Mouse (Mus musculus) midbrain, postnatal 0 days (tissue): ENCODE data around the gene Plscr3. TPM values are rescaled to one million over a fixed set of nuclear protein-coding genes. Genes with fewer than 3 reads are reported as not detected.

Source experiments
- ATAC-seq: fragments of 200-750 bp; cut with Nextera tagmentation; 2 replicates; pipeline ENCODE4 v1.8.0; 2017; ENCODE audit warnings: moderate number of reproducible peaks, mild to moderate bottlenecking, moderate TSS enrichment, moderate library complexity; ENCODE audit not compliant: low FRiP score
- DNase-seq: peaks from one replicate; pipeline ENCODE4 v3.0.0-alpha.2; 2015; ENCODE audit warnings: low spot score
- H3K27ac ChIP-seq: fragments of 300-500 bp; sonication (generic); 2 replicates; pipeline ENCODE4 v1.5.1; 2014; ENCODE audit warnings: low read depth, mild to moderate bottlenecking, low read length, mixed read lengths
- H3K27me3 ChIP-seq: fragments of 300-500 bp; sonication (generic); 2 replicates; pipeline ENCODE4 v1.6.1; 2014; ENCODE audit warnings: low read length, control low read depth, mixed read lengths; ENCODE audit not compliant: insufficient read depth
- H3K36me3 ChIP-seq: fragments of 300-500 bp; sonication (generic); 2 replicates; pipeline ENCODE4 v1.6.1; 2014; ENCODE audit warnings: low read length, control low read depth, mixed read lengths; ENCODE audit not compliant: insufficient read depth
- H3K4me1 ChIP-seq: fragments of 300-500 bp; sonication (generic); 2 replicates; pipeline ENCODE4 v1.6.1; 2014; ENCODE audit warnings: mild to moderate bottlenecking, control low read depth, antibody characterized with exemption, low read length, mixed read lengths; ENCODE audit not compliant: insufficient read depth
- H3K4me2 ChIP-seq: fragments of 300-500 bp; sonication (generic); 2 replicates; pipeline ENCODE4 v1.6.1; 2014; ENCODE audit warnings: low read depth, mild to moderate bottlenecking, low read length, mixed read lengths; ENCODE audit not compliant: poor library complexity, severe bottlenecking
- H3K4me3 ChIP-seq: fragments of 300-500 bp; sonication (generic); 2 replicates; pipeline ENCODE4 v1.5.1; 2014; ENCODE audit warnings: low read depth, mild to moderate bottlenecking, low read length, moderate library complexity
- H3K9ac ChIP-seq: fragments of 300-500 bp; sonication (generic); replicated peaks from 2 replicates; pipeline ENCODE4 v1.6.1; 2014; ENCODE audit warnings: mild to moderate bottlenecking, low read length, moderate library complexity, mixed read lengths; ENCODE audit not compliant: poor library complexity, severe bottlenecking
- H3K9me3 ChIP-seq: fragments of 300-500 bp; sonication (generic); 2 replicates; pipeline ENCODE4 v1.6.1; 2016; ENCODE audit warnings: low read length, control low read depth
- CTCF ChIP-seq: IDR thresholded peaks from 2 replicates; pipeline ENCODE4 v1.5.1; 2016; ENCODE audit warnings: antibody characterized with exemption, mild to moderate bottlenecking
- WGBS: fragments of 180-500 bp; shearing (Covaris S2); extraction: QIAGEN DNeasy Blood & Tissue Kit; methylation state at CpG from one replicate; pipeline ENCODE4 v1.1.7; 2014; 5-methylcytosine and 5-hydroxymethylcytosine counted together
- polyA plus RNA-seq: library from polyadenylated mRNA; unstranded; fragments of >200 nt; fragmentation: Nextera tagmentation; extraction: Ambion mirVana; gene quantifications from 2 replicates; pipeline ENCODE4 v1.2.1, GENCODE M21; 2015
- total RNA-seq: library from RNA; depleted of rRNA; stranded (reverse); fragments of >200 nt; gene quantifications from 2 replicates; pipeline ENCODE4 v1.2.3, GENCODE M21; 2014

The Plscr3 gene
- total and polyA plus RNA-seq, 2 experiments from 2014 or later = 24.1 to 33.5 TPM

DNA sequence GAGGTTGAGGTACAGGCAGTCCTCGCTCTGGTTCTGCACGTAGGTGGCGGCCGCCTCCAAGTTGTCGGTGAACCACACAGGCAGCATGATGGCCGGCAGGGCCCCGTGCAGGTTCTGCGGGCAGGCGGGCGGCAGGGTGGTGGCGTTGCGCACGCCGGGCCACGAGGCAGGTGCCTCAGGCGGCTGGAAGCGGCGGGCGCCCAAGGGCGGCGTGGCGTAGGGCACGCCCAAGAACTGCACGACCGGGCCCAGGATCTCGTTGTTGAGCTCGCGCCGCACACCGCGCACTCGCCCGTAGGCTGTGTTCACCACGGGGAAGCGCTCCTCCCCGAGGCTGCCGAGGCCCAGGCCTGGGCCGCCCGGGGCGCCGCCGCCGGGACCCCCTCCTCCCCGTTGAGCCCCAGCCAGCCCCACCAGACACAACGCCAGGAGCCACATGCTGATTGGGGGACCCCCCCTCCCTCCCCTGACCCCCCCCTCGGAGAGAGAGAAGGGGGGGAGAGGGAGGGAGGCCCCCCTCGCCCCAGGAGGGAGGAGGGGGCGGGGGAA is 12.1 kb upstream of the Plscr3 start:
- H3K27ac ChIP-seq = 0 out of 2 replicates have a peak overlapping the region, but pooled peaks have one; percentile 32
- H3K9me3 ChIP-seq = no peaks in the 10 kb centered on the region
- peak overlapping the region; percentile 91 for H3K4me3 ChIP-seq
- H3K36me3 ChIP-seq = peaks cover 18% of the 10 kb centered on the region
- ATAC-seq (no peak), DNase-seq (no peak)
- H3K4me1 ChIP-seq = peaks cover 11% of the 10 kb centered on the region; the same call in 1 of the 2 replicates
- peak overlapping the region; percentile 97 for H3K4me2 ChIP-seq
- peak overlapping the region; percentile 98 for H3K9ac ChIP-seq
- TF ChIP-seq CTCF = no peak
- no peaks in the 10 kb centered on the region for H3K27me3 ChIP-seq
- WGBS = 12% methylated on average over 24 of the region's 48 CpGs

DNA sequence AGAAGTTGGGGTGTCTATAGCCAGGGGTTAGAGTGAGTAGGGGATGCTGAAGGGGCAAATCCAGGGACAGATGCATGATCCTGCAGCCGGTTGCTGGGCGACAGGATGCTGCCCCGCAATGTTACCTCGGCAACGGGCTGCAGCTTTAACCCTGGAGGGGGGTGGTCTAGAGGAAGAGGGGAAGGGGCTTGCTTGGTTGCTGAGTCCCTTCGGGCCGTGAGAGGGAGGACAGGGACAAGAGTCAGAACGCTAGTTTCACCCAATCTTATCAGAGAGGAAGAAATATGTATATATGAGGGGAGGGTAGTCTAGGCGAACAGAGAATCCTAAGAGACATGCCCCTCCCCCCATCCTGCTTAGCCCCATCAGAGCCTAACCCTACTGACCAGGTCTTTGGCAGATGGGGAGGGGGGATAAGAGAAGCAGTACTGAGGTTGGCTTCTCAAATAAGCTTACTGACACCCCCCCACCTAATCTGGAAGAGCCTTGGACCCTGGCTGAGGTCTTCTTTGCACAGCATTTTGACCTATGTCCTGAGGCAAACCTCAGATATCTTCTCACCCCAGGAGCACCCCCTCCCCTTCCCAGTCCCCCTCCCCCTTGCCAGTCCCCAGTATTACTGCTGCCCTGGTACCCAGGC is 10.7 kb upstream of the Plscr3 start:
- no peak for TF ChIP-seq CTCF
- Histone ChIP-seq H3K4me2 (peak overlapping the region; percentile 97), H3K9ac (peak overlapping the region; percentile 98), H3K4me3 (peak overlapping the region; percentile 91), H3K36me3 (peaks cover 14% of the 10 kb centered on the region), H3K27ac (peak overlapping the region; percentile 97), H3K9me3 (no peaks in the 10 kb centered on the region), H3K27me3 (no peaks in the 10 kb centered on the region), H3K4me1 (peaks cover 11% of the 10 kb centered on the region; the same call in 1 of the 2 replicates)
- ATAC-seq (no peak), DNase-seq (no peak)
- 2% methylated on average over 9 of the region's 9 CpGs for WGBS

- no peak for ATAC-seq
These were observed 10.2 kb upstream of the Plscr3 start for GRCm38 (mm10) chr11:69835966-69836335.

GRCm38 (mm10) chr11:69836703-69837576 is 9.2 kb upstream of the Plscr3 start:
- H3K36me3 ChIP-seq = peaks cover 14% of the 10 kb centered on the region
- ATAC-seq (no peak), DNase-seq (peak; percentile 51)
- H3K4me1 ChIP-seq = peaks cover 11% of the 10 kb centered on the region; the same call in 1 of the 2 replicates
- under 1% methylated on average over 24 of the region's 52 CpGs for WGBS
- peak overlapping the region; percentile 91 for H3K4me3 ChIP-seq
- H3K4me2 ChIP-seq = peak overlapping the region; percentile 97
- H3K27me3 ChIP-seq = no peaks in the 10 kb centered on the region
- H3K9me3 ChIP-seq = no peaks in the 10 kb centered on the region
- no peak for TF ChIP-seq CTCF
- peak overlapping the region; percentile 97 for H3K27ac ChIP-seq
- H3K9ac ChIP-seq = peak overlapping the region; percentile 98

More at GRCm38 (mm10) chr11:69835966-69836335, 10.2 kb upstream of the Plscr3 start:
- 4% methylated on average over 3 of the region's 4 CpGs for WGBS
- peak overlapping the region; percentile 91 for H3K4me3 ChIP-seq
- H3K27ac ChIP-seq = peak overlapping the region; percentile 97
- peaks cover 14% of the 10 kb centered on the region for H3K36me3 ChIP-seq
- no peaks in the 10 kb centered on the region for H3K9me3 ChIP-seq
- peaks cover 11% of the 10 kb centered on the region; the same call in 1 of the 2 replicates for H3K4me1 ChIP-seq
- H3K9ac ChIP-seq = peak overlapping the region; percentile 98
- no peaks in the 10 kb centered on the region for H3K27me3 ChIP-seq
- peak overlapping the region; percentile 97 for H3K4me2 ChIP-seq
- no peak for DNase-seq
- no peak for TF ChIP-seq CTCF

DNA sequence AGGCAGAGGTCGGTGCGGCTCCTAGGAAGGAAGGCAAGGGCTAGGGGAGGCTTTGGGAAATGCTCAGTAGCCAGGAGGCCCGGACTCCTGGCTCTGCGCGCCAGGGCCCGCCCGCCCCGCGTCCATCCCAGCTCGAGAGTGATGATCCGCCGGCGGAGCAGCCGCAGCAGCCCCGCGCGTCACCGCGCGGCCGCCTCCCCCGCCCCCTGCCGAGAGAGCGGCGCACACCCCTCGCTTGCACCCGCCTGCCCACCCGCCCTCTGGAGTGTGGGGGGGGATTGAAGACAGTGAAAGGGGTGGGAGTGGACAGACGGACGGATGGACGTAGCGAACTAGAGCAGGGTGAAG is 8.6 kb upstream of the Plscr3 start, which contains the start of gene Nlgn2:
Gene Nlgn2, minus strand, starts transcription at position 181 of the 348 bp plus-strand sequence.
- Histone ChIP-seq H3K4me2 (peak within 1 kb of the TSS; percentile 97), H3K36me3 (peaks cover 8% of the 10 kb centered on the region), H3K27me3 (no peaks in the 10 kb centered on the region), H3K4me3 (peak within 1 kb of the TSS; percentile 91), H3K9ac (peak within 1 kb of the TSS; percentile 98), H3K27ac (peak within 1 kb of the TSS; percentile 97), H3K4me1 (peaks cover 11% of the 10 kb centered on the region; the same call in 1 of the 2 replicates), H3K9me3 (no peaks in the 10 kb centered on the region)
- ATAC-seq (peak; percentile 85), DNase-seq (no peak)
- TF ChIP-seq CTCF = peak; percentile 42; the same call in 1 of the 2 replicates
- 0% methylated on average over 32 of the region's 32 CpGs for WGBS
